Mouse (Mus musculus): ENCODE measurements at regions not wholly inside any gene's neighbourhood (a gene's known extent, or its start where the extent isn't known, plus 50 kb on each side); places are given as distances from the start of the nearest gene placed in this dataset.

DNA sequence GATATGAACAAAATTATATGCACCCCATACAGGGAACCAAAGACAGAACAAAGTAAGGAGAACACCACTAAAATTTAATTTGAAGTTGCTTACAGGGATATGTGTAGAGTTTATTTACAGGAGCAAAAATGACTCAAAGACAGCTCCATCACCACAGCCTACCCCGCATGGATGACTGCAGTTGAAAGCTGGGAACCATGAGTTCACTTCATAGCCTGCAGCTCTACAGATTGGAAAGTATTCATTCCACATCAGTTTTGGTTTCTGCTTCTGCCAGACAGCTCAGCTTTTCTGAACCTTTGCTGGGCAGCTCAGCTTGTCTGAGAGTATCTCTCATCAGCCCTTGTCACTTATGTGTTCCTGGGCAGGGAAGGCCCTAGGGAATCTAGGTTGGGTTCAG lies 160.6 kb upstream of the Sema3d start:
- no peak for TF ChIP-seq CTCF (IDR thresholded peaks at IDR 0.05; ENCODE audit: borderline replicate concordance, extremely low read depth, insufficient read depth, insufficient read length)
- TF ChIP-seq POLR2A (IDR thresholded peaks at IDR 0.05; ENCODE audit: borderline replicate concordance, extremely low read depth, insufficient read depth, insufficient read length, poor library complexity, severe bottlenecking): no peak
